Mouse (Mus musculus) CD8-positive naive resting alpha-beta T cell, adult 2 months (primary cell): ENCODE data around the gene Scn10a.

Experiments used
- DNase-seq, 2 experiments: peaks; one replicate each; pipeline ENCODE4 v3.0.0; 2022; ENCODE audit warnings: low read depth in 2 of 2, low spot score in 2 of 2

The Scn10a gene

GRCm38 (mm10) chr9:119576977-119577376 lies 142.1 kb downstream of the Scn10a start:
- no peak for DNase-seq

- DNase-seq = no peak
These were observed 143.4 kb downstream of the Scn10a start for GRCm38 (mm10) chr9:119575732-119576131.

GRCm38 (mm10) chr9:119574366-119574765 lies 144.8 kb downstream of the Scn10a start:
- no peak for DNase-seq

GRCm38 (mm10) chr9:119573009-119573408 lies 146.1 kb downstream of the Scn10a start:
- no peak for DNase-seq

DNA sequence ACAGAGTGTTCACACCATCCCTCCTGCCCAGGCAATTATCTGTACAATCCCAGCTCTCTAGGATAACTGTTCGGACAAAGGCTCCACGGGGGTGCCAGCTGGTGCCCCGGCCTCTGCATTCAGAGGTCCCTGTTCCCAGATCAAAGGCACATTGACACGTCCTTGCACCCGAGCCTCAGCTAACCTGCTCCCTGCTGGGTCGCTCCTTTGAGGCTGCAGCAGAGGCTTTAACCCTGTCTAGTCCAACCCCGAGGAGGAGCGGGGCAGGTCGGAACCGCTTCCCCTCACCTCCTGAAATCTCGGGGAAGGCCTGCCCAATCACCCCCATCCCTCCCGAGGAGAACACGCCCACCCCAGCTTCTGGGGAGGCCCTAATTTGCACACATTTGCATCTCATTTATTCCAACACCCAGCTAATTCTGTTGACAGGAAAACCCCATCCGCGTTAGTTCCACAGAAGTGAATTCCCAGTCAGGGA lies 147.7 kb downstream of the Scn10a start:
- DNase-seq = no peak

GRCm38 (mm10) chr9:119570652-119571051 lies 148.5 kb downstream of the Scn10a start:
- no peak for DNase-seq

DNA sequence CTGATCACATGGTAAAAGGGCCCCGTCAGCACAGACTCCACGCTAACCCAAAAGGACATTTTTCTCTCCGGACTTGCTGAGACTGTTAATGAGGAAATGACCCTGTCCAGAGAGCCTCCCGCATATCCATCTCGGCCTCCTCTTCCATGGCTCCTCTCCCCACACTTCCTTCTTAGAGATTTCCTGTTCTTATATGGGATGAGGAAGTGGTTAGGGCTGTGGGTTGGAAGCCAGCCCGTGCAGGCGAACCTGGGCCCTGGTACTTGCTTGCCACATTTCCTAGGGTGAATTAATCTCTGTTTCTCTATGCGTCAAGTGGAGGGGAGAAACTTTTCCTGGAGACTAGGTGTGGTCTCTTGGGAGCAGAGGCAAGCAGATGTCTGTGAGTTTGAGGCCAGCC lies 150.4 kb downstream of the Scn10a start:
- no peak for DNase-seq

- no peak for DNase-seq
These were observed 151.3 kb downstream of the Scn10a start for GRCm38 (mm10) chr9:119567800-119568199.

GRCm38 (mm10) chr9:119566214-119566613 lies 152.9 kb downstream of the Scn10a start:
- DNase-seq = no peak

- DNase-seq = no peak
These were observed 154.3 kb downstream of the Scn10a start for GRCm38 (mm10) chr9:119564803-119565202.

- DNase-seq = no peak
These were observed 155.5 kb downstream of the Scn10a start for GRCm38 (mm10) chr9:119563617-119564016.

DNA sequence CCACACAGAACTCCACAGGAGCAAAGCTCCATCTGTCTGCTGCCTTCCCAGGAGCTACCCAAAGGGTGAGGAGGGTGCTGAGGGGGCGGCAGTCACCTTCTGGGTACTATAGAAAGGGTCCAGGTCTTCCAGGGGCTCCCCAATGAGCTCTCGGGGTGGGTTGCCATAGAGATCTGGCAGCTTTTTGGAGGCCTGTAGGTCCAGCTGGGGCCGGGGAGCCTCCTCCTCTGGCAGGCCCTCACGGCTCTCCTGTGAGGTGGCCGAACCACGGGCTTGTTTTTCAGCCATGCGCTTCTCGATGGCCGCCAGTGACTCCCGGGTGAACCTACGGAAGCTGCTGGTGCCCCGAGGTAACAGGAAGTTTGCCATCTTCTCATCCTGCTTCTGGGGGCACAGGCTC lies 156.9 kb downstream of the Scn10a start:
- no peak for DNase-seq

DNA sequence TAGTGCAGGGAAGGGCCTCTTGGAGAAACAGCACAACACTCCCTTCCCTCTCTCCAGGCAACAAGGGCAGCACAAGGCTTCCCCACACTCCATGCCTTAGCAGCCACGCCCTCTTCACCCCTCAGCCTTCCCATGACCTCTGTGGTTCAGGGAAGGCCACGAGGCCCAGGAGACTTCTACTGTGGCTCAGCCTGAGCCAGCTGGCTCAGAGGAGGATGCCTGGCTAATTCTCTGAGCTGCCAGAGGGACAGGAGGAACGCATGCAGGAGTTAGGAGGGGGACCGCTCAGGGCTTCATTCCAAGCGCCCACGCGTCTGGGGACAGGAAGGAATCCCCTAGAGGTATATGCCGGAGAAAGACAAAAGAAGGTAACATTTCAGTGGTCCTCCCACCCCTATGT lies 157.4 kb downstream of the Scn10a start:
- DNase-seq = no peak

DNA sequence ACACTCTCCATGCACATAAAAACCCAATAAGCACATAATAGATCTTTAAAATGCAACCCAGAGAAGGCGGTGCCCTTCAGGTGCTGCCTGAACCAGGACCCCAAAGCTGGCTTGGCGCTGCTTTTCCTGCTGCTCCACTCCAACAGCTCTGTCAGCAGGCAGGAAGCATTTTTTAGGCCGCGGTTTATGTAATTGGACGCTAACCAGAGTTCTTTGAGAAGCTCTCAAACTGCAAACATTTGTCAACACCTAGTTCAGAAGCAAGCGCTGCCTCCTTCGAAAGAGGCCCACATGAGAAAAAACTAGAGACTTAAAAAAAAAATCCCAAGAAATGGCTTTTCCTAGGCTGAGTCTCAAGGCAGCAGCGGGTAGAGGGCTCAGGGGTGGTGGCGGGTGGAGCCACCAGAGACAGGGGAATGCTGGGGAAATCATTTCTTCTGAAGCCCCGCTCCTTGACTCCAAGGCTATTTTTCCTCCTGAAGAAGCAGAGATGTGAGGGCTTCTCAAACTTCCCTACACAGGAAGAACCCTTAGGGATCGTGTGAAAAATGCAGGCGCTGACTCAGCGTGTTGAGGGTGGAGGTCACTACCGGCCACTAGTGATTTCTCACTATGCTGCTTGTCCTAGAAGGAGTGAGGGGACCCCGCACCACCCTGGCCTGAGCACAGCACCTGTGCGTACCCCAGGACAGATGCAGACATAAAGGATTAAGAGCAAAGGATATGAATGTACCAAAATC lies 159.4 kb downstream of the Scn10a start:
- no peak for DNase-seq
